Mouse (Mus musculus): ENCODE measurements around the gene Fgf15. TPM values are rescaled to one million over a fixed set of nuclear protein-coding genes. Genes with fewer than 3 reads are reported as not detected.

Fgf15 gene
- total RNA-seq (2021) (not detected), polyA plus RNA-seq (2012; rRNA removed) (not detected in 2 replicates)
- long read RNA-seq, result 0 reads

- DNase-seq, result peak in 1 of 2 experiments; percentile 32
These were observed at the start of gene Fgf15 for GRCm38 (mm10) chr7:144896294-144897218. Fgf15 (plus strand) TSS chr7:144896531.

GRCm38 (mm10) chr7:144847067-144847466 lies 49.3 kb upstream of the Fgf15 start, which contains the start of gene Fgf4:
Fgf4 (plus strand) TSS chr7:144847367.
- no peak for TF ChIP-seq EP300 (IDR thresholded peaks at IDR 0.05; ENCODE audit: insufficient read depth, low read depth, low read length)
- no peak for TF ChIP-seq POLR2A (IDR thresholded peaks at IDR 0.05; ENCODE audit: insufficient read depth, low read depth, low read length)
- no peak for TF ChIP-seq CTCF (IDR thresholded peaks at IDR 0.05)
- no peaks in the 10 kb centered on the region for H3K36me3 ChIP-seq (ENCODE audit: control insufficient read depth, insufficient read depth, low read length)
- H3K79me2 ChIP-seq (replicated peaks; ENCODE audit: control insufficient read depth, insufficient read depth, low read length), result no peaks in the 10 kb centered on the region
- H3K27ac ChIP-seq, result no peak within 1 kb of the TSS
- no peak for DNase-seq
- no peaks in the 10 kb centered on the region for H3K4me1 ChIP-seq (ENCODE audit: control insufficient read depth, insufficient read depth, low read length)
- no peaks in the 10 kb centered on the region for H3K27me3 ChIP-seq (ENCODE audit: control insufficient read depth, insufficient read depth, low read length)
- H3K4me3 ChIP-seq, result no peak within 1 kb of the TSS
- H3K9ac ChIP-seq (ENCODE audit: low read depth, low read length), result no peak within 1 kb of the TSS
- intact Hi-C loops (cut with DNase I), result loop anchor here (2.0 kb wide), 1 partner anchor 48 kb away; no protein-coding TSS in a partner anchor

More at GRCm38 (mm10) chr7:144896294-144897218, at the start of gene Fgf15:
- Histone ChIP-seq H3K9ac (ENCODE audit: low read depth, low read length) (peak within 1 kb of the TSS; percentile 41; the same call in 1 of the 2 replicates), H3K4me1 (ENCODE audit: control insufficient read depth, insufficient read depth, low read length) (no peaks in the 10 kb centered on the region), H3K27ac (no peak within 1 kb of the TSS), H3K79me2 (replicated peaks; ENCODE audit: control insufficient read depth, insufficient read depth, low read length) (no peaks in the 10 kb centered on the region), H3K27me3 (ENCODE audit: control insufficient read depth, insufficient read depth, low read length) (0 out of 2 replicates have a peak, but pooled peaks cover 7% of the 10 kb centered on the region), H3K36me3 (ENCODE audit: control insufficient read depth, insufficient read depth, low read length) (no peaks in the 10 kb centered on the region), H3K4me3 (peak within 1 kb of the TSS; percentile 52)
- intact Hi-C loops (cut with DNase I), result no loop called here
- TF ChIP-seq EP300 (IDR thresholded peaks at IDR 0.05; ENCODE audit: insufficient read depth, low read depth, low read length) (no peak), CTCF (IDR thresholded peaks at IDR 0.05) (no peak), POLR2A (IDR thresholded peaks at IDR 0.05; ENCODE audit: insufficient read depth, low read depth, low read length) (no peak)
- under 1% methylated on average over 65 of the region's 65 CpGs for WGBS

GRCm38 (mm10) chr7:144851321-144851720 lies 45.0 kb upstream of the Fgf15 start:
- DNase-seq, result no peak
- intact Hi-C loops (cut with DNase I), result no loop called here
- Histone ChIP-seq H3K79me2 (replicated peaks; ENCODE audit: control insufficient read depth, insufficient read depth, low read length) (no peaks in the 10 kb centered on the region), H3K27me3 (ENCODE audit: control insufficient read depth, insufficient read depth, low read length) (no peaks in the 10 kb centered on the region), H3K4me1 (ENCODE audit: control insufficient read depth, insufficient read depth, low read length) (no peaks in the 10 kb centered on the region), H3K4me3 (no peak overlapping the region), H3K36me3 (ENCODE audit: control insufficient read depth, insufficient read depth, low read length) (no peaks in the 10 kb centered on the region), H3K27ac (no peak overlapping the region), H3K9ac (ENCODE audit: low read depth, low read length) (no peak overlapping the region)
- 64% methylated on average over 3 of the region's 3 CpGs for WGBS
- TF ChIP-seq EP300 (IDR thresholded peaks at IDR 0.05; ENCODE audit: insufficient read depth, low read depth, low read length) (no peak), CTCF (IDR thresholded peaks at IDR 0.05) (no peak), POLR2A (IDR thresholded peaks at IDR 0.05; ENCODE audit: insufficient read depth, low read depth, low read length) (no peak)

GRCm38 (mm10) chr7:144854966-144855365 lies 41.4 kb upstream of the Fgf15 start:
- no peak for DNase-seq
- H3K4me3 ChIP-seq, result no peak overlapping the region
- no peaks in the 10 kb centered on the region for H3K27me3 ChIP-seq (ENCODE audit: control insufficient read depth, insufficient read depth, low read length)
- H3K4me1 ChIP-seq (ENCODE audit: control insufficient read depth, insufficient read depth, low read length), result no peaks in the 10 kb centered on the region
- H3K79me2 ChIP-seq (replicated peaks; ENCODE audit: control insufficient read depth, insufficient read depth, low read length), result no peaks in the 10 kb centered on the region
- H3K36me3 ChIP-seq (ENCODE audit: control insufficient read depth, insufficient read depth, low read length), result no peaks in the 10 kb centered on the region
- 46% methylated on average over 3 of the region's 3 CpGs for WGBS
- H3K27ac ChIP-seq, result no peak overlapping the region
- no peak overlapping the region for H3K9ac ChIP-seq (ENCODE audit: low read depth, low read length)
- intact Hi-C loops (cut with DNase I), result no loop called here
- TF ChIP-seq POLR2A (IDR thresholded peaks at IDR 0.05; ENCODE audit: insufficient read depth, low read depth, low read length) (no peak), CTCF (IDR thresholded peaks at IDR 0.05) (no peak), EP300 (IDR thresholded peaks at IDR 0.05; ENCODE audit: insufficient read depth, low read depth, low read length) (no peak)

- intact Hi-C loops (cut with DNase I), result no loop called here
- H3K79me2 ChIP-seq (replicated peaks; ENCODE audit: control insufficient read depth, insufficient read depth, low read length), result no peaks in the 10 kb centered on the region
- peaks cover 10% of the 10 kb centered on the region for H3K27me3 ChIP-seq (ENCODE audit: control insufficient read depth, insufficient read depth, low read length)
These were observed 39.2 kb upstream of the Fgf15 start for GRCm38 (mm10) chr7:144857158-144857557.

More at GRCm38 (mm10) chr7:144857158-144857557, 39.2 kb upstream of the Fgf15 start:
- Histone ChIP-seq H3K9ac (ENCODE audit: low read depth, low read length) (no peak overlapping the region), H3K4me1 (ENCODE audit: control insufficient read depth, insufficient read depth, low read length) (no peaks in the 10 kb centered on the region), H3K27ac (no peak overlapping the region), H3K36me3 (ENCODE audit: control insufficient read depth, insufficient read depth, low read length) (no peaks in the 10 kb centered on the region), H3K4me3 (no peak overlapping the region)
- TF ChIP-seq EP300 (IDR thresholded peaks at IDR 0.05; ENCODE audit: insufficient read depth, low read depth, low read length) (no peak), POLR2A (IDR thresholded peaks at IDR 0.05; ENCODE audit: insufficient read depth, low read depth, low read length) (no peak), CTCF (IDR thresholded peaks at IDR 0.05) (no peak)
- WGBS, result 76% methylated on average over 7 of the region's 7 CpGs
- DNase-seq, result no peak
